18 mouse cellular contexts compared by ENCODE assay signal in the genomic region with DNA sequence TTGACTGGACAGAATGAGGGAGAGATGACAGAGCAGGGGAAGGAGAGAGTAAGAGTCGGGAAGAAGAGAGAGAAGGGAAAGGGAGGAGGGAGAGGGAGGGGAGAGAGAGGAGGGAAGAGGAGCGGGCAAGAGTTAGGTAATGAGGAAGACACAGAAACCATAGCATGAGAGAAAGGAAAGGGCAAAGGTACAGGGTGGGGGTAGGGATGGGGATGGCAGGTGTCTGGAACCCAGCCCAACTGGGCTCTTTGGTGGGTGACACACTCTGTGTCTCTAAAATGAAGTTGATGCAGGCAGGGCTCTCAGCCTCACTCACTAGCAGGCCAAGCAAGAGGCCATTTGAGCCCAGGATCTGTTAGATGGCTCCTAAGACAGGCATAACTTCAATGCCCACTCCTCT.
DNase-seq lines count a peak whose midpoint lies in the region; ATAC-seq lines count a peak whose summit lies in the region.
"Had no signal": no experiment of that assay in that cellular context is flagged by ENCODE, and none has a peak within 500 bp of the region (broad histone marks: within the 10 kb centered on the region; RNA-seq: fewer than 3 reads in every experiment).

No protein-coding gene starts in this region.

- no peak for DNase-seq in forebrain, embryonic 10.5 days (ENCODE audit: extremely low spot score, low spot score)
- no peak for DNase-seq in forebrain, embryonic 11.5 days (ENCODE audit: low spot score)
- DNase-seq in thymus, postnatal 4 days, result no peak
- DNase-seq: adrenal gland, adult 2 months; adrenal gland, postnatal 25 days; cerebellum, postnatal 25 days; gastrocnemius, postnatal 36 days; heart, adult 18-20 months; heart, postnatal 14 days; kidney, adult 2 months had no signal

- no peak for ATAC-seq in forebrain, embryonic 11.5 days (replicated peaks; ENCODE audit: low FRiP score)
- no peak for ATAC-seq in hindbrain, embryonic 12.5 days (ENCODE audit: low FRiP score)
- no peak for ATAC-seq in hindbrain, embryonic 13.5 days (ENCODE audit: low FRiP score)
- ATAC-seq in forebrain, embryonic 13.5 days, result peak; percentile 50
- ATAC-seq in forebrain, embryonic 15.5 days (replicated peaks), result peak; percentile 34
- ATAC-seq: intestine, embryonic 16.5 days had no signal

- H3K9me3 ChIP-seq in forebrain, embryonic 10.5 days, result peaks cover 11% of the 10 kb centered on the region; the same call in 1 of the 2 replicates
- peaks cover 4% of the 10 kb centered on the region; the same call in 1 of the 2 replicates for H3K9me3 ChIP-seq in forebrain, embryonic 11.5 days (ENCODE audit: control insufficient read depth, low read length)
- H3K9me3 ChIP-seq in hindbrain, embryonic 12.5 days (replicated peaks), result 0 out of 2 replicates have a peak, but pooled peaks cover 6% of the 10 kb centered on the region
- H3K9me3 ChIP-seq in hindbrain, embryonic 13.5 days, result peaks cover 5% of the 10 kb centered on the region; the same call in 1 of the 2 replicates
- H3K9me3 ChIP-seq in forebrain, embryonic 13.5 days (replicated peaks), result peaks cover 6% of the 10 kb centered on the region
- no peaks in the 10 kb centered on the region for H3K9me3 ChIP-seq in forebrain, embryonic 15.5 days
- H3K9me3 ChIP-seq: kidney, embryonic 15.5 days had no signal

- peak overlapping the region; percentile 65 for H3K27ac ChIP-seq in forebrain, embryonic 10.5 days
- H3K27ac ChIP-seq in forebrain, embryonic 11.5 days (ENCODE audit: low read depth, low read length), result no peak overlapping the region
- 0 out of 2 replicates have a peak overlapping the region, but pooled peaks have one; percentile 9 for H3K27ac ChIP-seq in hindbrain, embryonic 12.5 days
- H3K27ac ChIP-seq in hindbrain, embryonic 13.5 days, result no peak overlapping the region
- H3K27ac ChIP-seq in forebrain, embryonic 13.5 days, result peak overlapping the region; percentile 95
- peak overlapping the region; percentile 89 for H3K27ac ChIP-seq in forebrain, embryonic 15.5 days (replicated peaks)
- H3K27ac ChIP-seq: heart, embryonic 10.5 days; kidney, embryonic 15.5 days had no signal

- no peak overlapping the region for H3K4me2 ChIP-seq in forebrain, embryonic 11.5 days (ENCODE audit: low read depth, low read length, severe bottlenecking)
- no peak overlapping the region for H3K4me2 ChIP-seq in hindbrain, embryonic 12.5 days (replicated peaks)
- no peak overlapping the region for H3K4me2 ChIP-seq in hindbrain, embryonic 13.5 days
- H3K4me2 ChIP-seq in forebrain, embryonic 13.5 days, result no peak overlapping the region
- H3K4me2 ChIP-seq in forebrain, embryonic 15.5 days (replicated peaks), result no peak overlapping the region
- H3K4me2 ChIP-seq: embryonic facial prominence, embryonic 12.5 days; kidney, embryonic 15.5 days had no signal

- H3K27me3 ChIP-seq in forebrain, embryonic 10.5 days (ENCODE audit: poor library complexity, severe bottlenecking), result no peaks in the 10 kb centered on the region
- no peaks in the 10 kb centered on the region for H3K27me3 ChIP-seq in forebrain, embryonic 11.5 days (ENCODE audit: control insufficient read depth, insufficient read depth, low read length)
- no peaks in the 10 kb centered on the region; the same call in 1 of the 2 replicates for H3K27me3 ChIP-seq in hindbrain, embryonic 12.5 days
- peaks cover 3% of the 10 kb centered on the region; the same call in 1 of the 2 replicates for H3K27me3 ChIP-seq in hindbrain, embryonic 13.5 days
- H3K27me3 ChIP-seq in forebrain, embryonic 13.5 days, result no peaks in the 10 kb centered on the region
- H3K27me3 ChIP-seq in forebrain, embryonic 15.5 days, result no peaks in the 10 kb centered on the region
- H3K27me3 ChIP-seq: embryonic facial prominence, embryonic 12.5 days; kidney, embryonic 15.5 days had no signal

- no peaks in the 10 kb centered on the region for H3K36me3 ChIP-seq in forebrain, embryonic 10.5 days (replicated peaks)
- H3K36me3 ChIP-seq in forebrain, embryonic 11.5 days (ENCODE audit: control insufficient read depth, insufficient read depth, low read length), result no peaks in the 10 kb centered on the region
- no peaks in the 10 kb centered on the region for H3K36me3 ChIP-seq in hindbrain, embryonic 12.5 days
- H3K36me3 ChIP-seq in hindbrain, embryonic 13.5 days, result no peaks in the 10 kb centered on the region
- no peaks in the 10 kb centered on the region for H3K36me3 ChIP-seq in forebrain, embryonic 13.5 days (ENCODE audit: poor library complexity, severe bottlenecking)
- no peaks in the 10 kb centered on the region for H3K36me3 ChIP-seq in forebrain, embryonic 15.5 days
- H3K36me3 ChIP-seq: embryonic facial prominence, embryonic 12.5 days; heart, embryonic 10.5 days; kidney, embryonic 15.5 days had no signal

- H3K4me1 ChIP-seq in forebrain, embryonic 10.5 days, result peaks cover 10% of the 10 kb centered on the region
- H3K4me1 ChIP-seq in forebrain, embryonic 11.5 days (replicated peaks; ENCODE audit: control insufficient read depth, insufficient read depth, low read length), result no peaks in the 10 kb centered on the region
- H3K4me1 ChIP-seq in hindbrain, embryonic 12.5 days, result peaks cover 19% of the 10 kb centered on the region
- peaks cover 33% of the 10 kb centered on the region for H3K4me1 ChIP-seq in hindbrain, embryonic 13.5 days (replicated peaks)
- H3K4me1 ChIP-seq in forebrain, embryonic 13.5 days, result peaks cover 43% of the 10 kb centered on the region
- peaks cover 30% of the 10 kb centered on the region for H3K4me1 ChIP-seq in forebrain, embryonic 15.5 days
- H3K4me1 ChIP-seq: heart, embryonic 10.5 days; kidney, embryonic 15.5 days had no signal

- H3K4me3 ChIP-seq in forebrain, embryonic 10.5 days, result no peak overlapping the region
- no peak overlapping the region for H3K4me3 ChIP-seq in forebrain, embryonic 11.5 days (ENCODE audit: low read depth, low read length)
- H3K4me3 ChIP-seq in hindbrain, embryonic 12.5 days, result no peak overlapping the region
- no peak overlapping the region for H3K4me3 ChIP-seq in hindbrain, embryonic 13.5 days
- H3K4me3 ChIP-seq in forebrain, embryonic 13.5 days, result no peak overlapping the region
- H3K4me3 ChIP-seq in forebrain, embryonic 15.5 days, result no peak overlapping the region
- H3K4me3 ChIP-seq: embryonic facial prominence, embryonic 12.5 days; heart, embryonic 10.5 days; kidney, embryonic 15.5 days had no signal

- 81% methylated on average over 2 of the region's 2 CpGs for WGBS in forebrain, embryonic 10.5 days
- WGBS in forebrain, embryonic 11.5 days, result 66% methylated on average over 2 of the region's 2 CpGs
- WGBS in hindbrain, embryonic 12.5 days, result 81% methylated on average over 2 of the region's 2 CpGs
- 58% methylated on average over 2 of the region's 2 CpGs for WGBS in hindbrain, embryonic 13.5 days
- 37% methylated on average over 2 of the region's 2 CpGs for WGBS in forebrain, embryonic 13.5 days
- 37% methylated on average over 2 of the region's 2 CpGs for WGBS in forebrain, embryonic 15.5 days

- no peak overlapping the region for H3K9ac ChIP-seq in forebrain, embryonic 11.5 days (ENCODE audit: low read length)
- no peak overlapping the region for H3K9ac ChIP-seq in hindbrain, embryonic 12.5 days
- H3K9ac ChIP-seq in hindbrain, embryonic 13.5 days, result no peak overlapping the region
- no peak overlapping the region for H3K9ac ChIP-seq in forebrain, embryonic 13.5 days
- no peak overlapping the region for H3K9ac ChIP-seq in forebrain, embryonic 15.5 days (replicated peaks)
- H3K9ac ChIP-seq: embryonic facial prominence, embryonic 12.5 days; kidney, embryonic 15.5 days had no signal

Comparison
In these comparisons a context has a peak if more than half of its experiments do, and no peak if none do; other contexts are left out.
1. H3K27ac ChIP-seq: peak in forebrain, embryonic 10.5 days (single experiment), hindbrain, embryonic 12.5 days (single experiment), forebrain, embryonic 13.5 days (single experiment) and forebrain, embryonic 15.5 days (single experiment); none in forebrain, embryonic 11.5 days (single experiment) and hindbrain, embryonic 13.5 days (single experiment).
2. ATAC-seq: peak in forebrain, embryonic 13.5 days (single experiment) and forebrain, embryonic 15.5 days (single experiment); none in forebrain, embryonic 11.5 days (single experiment), hindbrain, embryonic 12.5 days (single experiment) and hindbrain, embryonic 13.5 days (single experiment).